Mouse (Mus musculus) adrenal gland, adult 8-10 months (tissue): ENCODE results near the gene Olfr554. TPM values are rescaled to one million over a fixed set of nuclear protein-coding genes. Genes with fewer than 3 reads are reported as not detected.
A peak's percentile ranks its signal among the peaks of the same experiment; 100 is the strongest.
"Not testable (repeated sequence)": the region's sequence is repeated elsewhere in the genome, so short reads cannot be mapped to it uniquely, and the experiment has no call there.

Experiments used
- DNase-seq: peaks from one replicate; pipeline ENCODE4 v3.0.0; 2022
- total RNA-seq, 4 experiments: library from RNA; stranded (reverse); gene quantifications; 2 replicates each; pipeline ENCODE4 v1.2.4; 2022

Olfr554 gene
- not detected for total RNA-seq

- DNase-seq, result no peak
Observed at GRCm38 (mm10) chr7:102638132-102638531, at the start of gene Olfr554. Gene Olfr554 (plus strand): TSS chr7:102638432.

GRCm38 (mm10) chr7:102591786-102592185 is 46.4 kb upstream of the Olfr554 start, which contains the start of gene Olfr551:
Gene Olfr551 (minus strand): TSS chr7:102591886.
- DNase-seq, result no peak

DNA sequence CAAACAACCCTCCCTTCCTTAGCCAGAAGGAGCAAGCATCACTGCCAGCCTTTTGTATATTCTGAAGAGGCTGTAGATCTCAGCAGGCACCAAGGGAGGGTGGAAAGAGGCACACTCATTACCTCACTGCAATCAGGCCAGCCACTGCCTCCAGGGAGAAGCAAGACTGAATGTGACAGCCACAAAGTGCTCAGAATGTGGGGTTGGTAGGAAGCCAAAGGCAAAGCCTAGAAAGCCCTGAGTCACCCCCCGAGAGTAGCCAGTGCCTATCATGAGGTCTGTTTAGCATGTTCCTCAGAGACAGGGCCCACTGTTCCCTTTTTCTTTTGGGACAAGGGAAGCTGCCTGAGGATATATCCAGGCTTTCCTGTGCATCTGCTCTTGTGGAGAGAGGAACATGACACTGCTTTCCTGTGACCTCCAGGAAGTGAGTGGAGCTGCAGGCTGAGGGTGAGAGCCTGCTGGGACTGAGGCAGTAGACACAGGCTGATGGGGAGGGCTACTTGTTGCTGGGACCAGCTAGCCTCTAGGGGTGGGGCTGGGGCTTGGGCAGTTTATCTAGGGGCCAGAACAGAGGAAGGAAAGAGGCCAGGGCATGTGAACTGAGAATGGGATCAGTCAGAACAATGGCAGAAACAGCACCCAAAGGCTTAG is 40.7 kb upstream of the Olfr554 start, which contains the start of gene Olfr552:
TSS of gene Olfr552 (plus strand) at position 393 of the 654 bp plus-strand sequence.
- no peak for DNase-seq

DNA sequence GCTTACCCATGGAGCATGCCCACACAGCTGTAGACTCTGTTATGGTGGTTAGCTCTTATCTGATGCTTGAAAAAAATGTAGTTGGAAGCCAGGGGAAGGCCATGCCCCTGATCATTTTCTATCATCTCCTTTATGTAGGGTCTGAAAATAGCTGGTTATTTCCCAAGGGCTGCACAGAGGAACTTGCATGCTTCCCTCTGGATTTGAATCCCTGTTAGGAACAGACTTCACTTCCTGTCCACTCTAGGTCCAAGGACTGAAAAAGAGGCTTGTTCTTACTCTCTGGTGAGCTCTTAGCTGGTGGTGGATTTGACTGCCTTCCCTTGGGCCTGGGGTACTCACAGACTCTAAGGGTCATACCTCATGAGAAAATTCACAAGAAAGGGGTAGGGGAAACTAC is 20.1 kb upstream of the Olfr554 start, which contains the start of gene Olfr553:
TSS of gene Olfr553 (minus strand) at position 101 of the 400 bp plus-strand sequence.
- DNase-seq, result no peak

- no peak for DNase-seq
Observed at GRCm38 (mm10) chr7:102619608-102620007, 18.6 kb upstream of the Olfr554 start.

GRCm38 (mm10) chr7:102620368-102620767 is 17.9 kb upstream of the Olfr554 start:
- DNase-seq, result not testable (repeated sequence)

DNA sequence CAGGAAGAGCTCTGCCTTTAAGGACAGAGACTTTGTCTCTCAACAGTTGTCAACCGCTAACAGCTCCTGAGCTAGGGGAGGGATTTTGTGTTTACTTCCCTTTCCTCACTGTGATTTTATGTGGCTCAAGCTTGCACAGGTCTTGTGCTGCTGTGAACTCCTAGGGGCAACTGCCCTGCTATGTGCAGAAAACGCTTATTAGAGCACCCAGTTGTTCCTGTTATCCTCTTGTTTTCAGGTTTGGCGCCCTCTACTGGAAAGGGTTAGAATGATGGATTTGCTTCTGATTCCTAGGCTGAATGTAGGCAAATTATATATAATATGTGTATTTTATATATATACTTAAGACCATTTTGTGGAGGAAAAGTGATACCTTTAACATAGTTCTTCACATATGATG is 1.6 kb upstream of the Olfr554 start:
- no peak for DNase-seq

GRCm38 (mm10) chr7:102644945-102645344 is 6.7 kb downstream of the Olfr554 start:
- DNase-seq, result not testable (repeated sequence)

DNA sequence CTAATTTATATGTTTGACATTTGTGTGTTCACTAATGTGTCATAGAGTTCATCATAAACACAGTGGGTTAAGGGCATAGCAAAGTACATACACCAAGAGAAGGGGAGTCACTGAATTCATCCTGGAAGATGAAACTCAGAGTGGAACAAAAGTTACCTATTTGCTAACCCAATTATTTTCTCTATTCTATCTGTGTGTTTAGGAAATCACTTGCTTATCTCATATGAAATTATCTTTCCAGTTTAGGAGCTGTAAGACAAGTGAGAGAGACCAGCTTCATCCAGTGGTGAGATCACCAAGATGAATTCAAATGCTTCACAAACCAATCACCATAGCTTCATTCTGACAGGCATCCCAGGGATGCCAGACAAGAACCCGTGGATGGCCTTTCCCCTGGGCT is 20.3 kb downstream of the Olfr554 start, which contains the start of gene Olfr555:
TSS of gene Olfr555 (plus strand) at position 301 of the 400 bp plus-strand sequence.
- no peak for DNase-seq

DNA sequence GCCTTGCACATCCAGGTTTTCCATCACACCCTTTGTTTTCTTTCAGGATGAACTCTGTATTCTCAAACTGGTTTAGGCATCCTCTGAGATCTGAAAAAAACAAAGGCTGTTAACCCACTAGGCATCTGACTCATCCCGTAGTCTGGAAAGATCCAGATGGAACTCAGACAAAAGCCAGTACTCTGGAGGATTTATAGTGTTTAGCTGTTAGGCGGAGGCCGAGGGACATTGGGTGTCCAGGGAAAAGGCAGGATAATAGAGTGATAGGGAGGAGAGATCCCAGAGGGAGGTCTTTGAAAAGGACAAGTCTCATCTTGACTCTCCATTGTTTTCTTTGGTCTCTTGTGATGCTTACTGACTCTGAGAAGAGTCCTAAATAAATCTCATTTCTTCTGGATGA is 26.4 kb downstream of the Olfr554 start, which contains the start of gene Olfr556:
TSS of gene Olfr556 (plus strand) at position 301 of the 400 bp plus-strand sequence.
- DNase-seq, result no peak

DNA sequence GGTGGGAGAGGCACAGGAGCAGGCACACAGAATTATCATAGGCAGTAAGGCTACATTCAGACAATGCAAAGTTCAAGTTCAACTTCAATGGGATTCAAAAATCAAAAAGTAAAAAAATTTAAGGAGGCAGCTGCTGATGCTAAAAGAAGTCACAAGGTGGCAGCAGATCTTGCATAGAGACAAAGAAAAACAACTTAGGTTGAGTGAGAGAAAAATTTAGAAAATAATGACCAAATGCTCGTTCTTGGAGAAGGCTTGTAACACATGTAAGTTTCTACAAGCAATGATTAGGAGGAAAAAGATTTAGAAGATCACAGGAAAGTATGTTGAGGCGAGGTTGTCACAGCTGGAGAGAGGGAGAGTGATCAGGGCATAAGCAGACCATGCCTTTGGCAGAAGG is 27.1 kb downstream of the Olfr554 start:
- DNase-seq, result no peak

DNA sequence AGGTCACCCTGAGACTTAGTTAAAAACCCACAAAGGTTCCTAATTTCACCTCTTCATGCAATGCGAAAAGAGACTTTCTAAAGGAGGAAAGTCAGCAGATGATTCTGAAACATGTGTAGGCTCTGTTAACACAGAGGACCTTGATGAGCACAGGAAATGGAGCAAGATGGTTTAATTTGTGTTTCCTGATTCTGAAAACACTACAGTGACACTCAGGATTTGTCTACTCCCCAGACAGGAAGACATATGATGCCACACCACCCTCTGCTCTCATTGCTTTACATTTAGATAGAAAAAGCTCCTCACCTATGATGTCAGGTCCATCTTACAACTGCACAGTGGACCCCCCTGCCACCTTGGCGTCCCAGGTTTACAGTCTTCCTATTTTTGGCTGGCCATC is 38.0 kb downstream of the Olfr554 start:
- no peak for DNase-seq

DNA sequence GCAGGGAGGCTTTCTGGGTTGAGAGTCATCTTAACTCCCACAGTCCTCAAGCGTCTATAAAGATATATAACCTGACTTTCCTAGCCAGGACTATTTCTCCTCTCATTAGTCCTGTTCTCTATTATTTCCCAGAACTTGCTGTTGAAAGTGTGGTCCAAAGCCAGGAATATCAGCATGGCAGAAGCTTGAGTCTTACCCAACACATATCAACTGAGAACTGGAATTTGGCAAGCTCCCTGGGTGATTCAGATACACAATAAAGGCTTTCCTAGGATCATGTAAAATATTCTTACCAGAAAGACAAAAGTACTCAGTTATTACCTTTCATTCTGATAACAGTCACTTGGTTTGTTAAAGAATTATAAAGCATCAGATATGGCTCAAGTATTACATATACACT is 43.7 kb downstream of the Olfr554 start:
- no peak for DNase-seq

GRCm38 (mm10) chr7:102686944-102687501 is 48.8 kb downstream of the Olfr554 start, which contains the start of gene Trim68:
Gene Trim68 (minus strand): TSS chr7:102687327.
- DNase-seq, result peak; percentile 91

Other genes with a start within 250 kb of the Olfr554 start
- 10 to 100 TPM; 16.4 to 23.7 (median 20.3) TPM for gene Rrm1, start 196.7 kb upstream of the Olfr554 start, total RNA-seq
- not detected for gene Olfr543, start 156.8 kb upstream of the Olfr554 start, total RNA-seq
- not detected for gene Olfr544, start 150.1 kb upstream of the Olfr554 start, total RNA-seq
- gene Olfr545, start 138.9 kb upstream of the Olfr554 start, total RNA-seq, result not detected
- gene Olfr547, start 103.7 kb upstream of the Olfr554 start, total RNA-seq, result not detected
- not detected for gene Olfr548-ps1, start 97.5 kb upstream of the Olfr554 start, total RNA-seq
- gene Olfr549, start 88.6 kb upstream of the Olfr554 start, total RNA-seq, result not detected
- 10 to 100 TPM; 13.9 to 22.2 (median 19.0) TPM for gene Trim21, start 72.9 kb upstream of the Olfr554 start, total RNA-seq
- under 1 TPM in 1 of 4 experiments, not detected in 3; 0.19 TPM for gene Olfr550, start 67.0 kb upstream of the Olfr554 start, total RNA-seq
- not detected for gene Olfr551, start 46.5 kb upstream of the Olfr554 start, total RNA-seq
- gene Olfr552, start 40.7 kb upstream of the Olfr554 start, total RNA-seq, result under 1 TPM in 1 of 4 experiments, not detected in 3; 0.05 TPM
- gene Olfr553, start 20.2 kb upstream of the Olfr554 start, total RNA-seq, result not detected
- gene Olfr555, start 20.4 kb downstream of the Olfr554 start, total RNA-seq, result not detected
- gene Olfr556, start 26.5 kb downstream of the Olfr554 start, total RNA-seq, result not detected
- 10 to 100 TPM; 10.9 to 19.3 (median 15.7) TPM for gene Trim68, start 48.9 kb downstream of the Olfr554 start, total RNA-seq
- under 1 TPM in 1 of 4 experiments, not detected in 3; 0.12 TPM for gene Olfr557, start 57.5 kb downstream of the Olfr554 start, total RNA-seq
- gene Olfr558, start 63.8 kb downstream of the Olfr554 start, total RNA-seq, result under 1 TPM in 3 of 4 experiments, not detected in 1; 0.14 to 0.40 (median 0.18) TPM
- gene Olfr33, start 80.6 kb downstream of the Olfr554 start, total RNA-seq, result not detected
- gene Olfr559, start 89.1 kb downstream of the Olfr554 start, total RNA-seq, result not detected
- not detected for gene Olfr560, start 120.9 kb downstream of the Olfr554 start, total RNA-seq
- under 1 TPM; 0.06 to 0.31 (median 0.21) TPM for gene Olfr78, start 121.0 kb downstream of the Olfr554 start, total RNA-seq
- not detected for gene Olfr561, start 132.8 kb downstream of the Olfr554 start, total RNA-seq
- gene Olfr564, start 165.0 kb downstream of the Olfr554 start, total RNA-seq, result not detected
- gene Olfr566, start 220.3 kb downstream of the Olfr554 start, total RNA-seq, result not detected
- not detected for gene Olfr568, start 238.7 kb downstream of the Olfr554 start, total RNA-seq